Comparison of ENCODE assay signal across 9 mouse cellular contexts in genomic region chr3:154663976-154664581, GRCm38 (mm10). TPM values are rescaled to one million over a fixed set of nuclear protein-coding genes. Genes with fewer than 3 reads are reported as not detected.
DNase-seq lines count a peak whose midpoint lies in the region; ATAC-seq and TF ChIP-seq lines count a peak whose summit lies in the region.
"Had no signal": no experiment of that assay in that cellular context is flagged by ENCODE, and none has a peak within 500 bp of the region (broad histone marks: within the 10 kb centered on the region; RNA-seq: fewer than 3 reads in every experiment).

No protein-coding gene starts in this region.

- H3K4me1 ChIP-seq in lung, embryonic 14.5 days (ENCODE audit: insufficient read depth): no peaks in the 10 kb centered on the region
- H3K4me1 ChIP-seq in midbrain, embryonic 10.5 days: peaks cover 14% of the 10 kb centered on the region
- 0 out of 2 replicates have a peak, but pooled peaks cover 4% of the 10 kb centered on the region for H3K4me1 ChIP-seq in stomach, embryonic 15.5 days

- H3K9me3 ChIP-seq in lung, embryonic 14.5 days (ENCODE audit: low read depth, low read length): no peaks in the 10 kb centered on the region
- H3K9me3 ChIP-seq in midbrain, embryonic 10.5 days (replicated peaks): no peaks in the 10 kb centered on the region
- no peaks in the 10 kb centered on the region for H3K9me3 ChIP-seq in stomach, embryonic 15.5 days

- H3K27ac ChIP-seq in lung, embryonic 14.5 days (ENCODE audit: low read depth): no peak overlapping the region
- H3K27ac ChIP-seq in midbrain, embryonic 10.5 days (replicated peaks): peak overlapping the region; percentile 69
- no peak overlapping the region for H3K27ac ChIP-seq in stomach, embryonic 15.5 days
- H3K27ac ChIP-seq: liver, embryonic 14.5 days had no signal

- ATAC-seq in lung, embryonic 14.5 days (ENCODE audit: insufficient read depth): peak; percentile 79
- peak; percentile 70 for ATAC-seq in stomach, embryonic 15.5 days (ENCODE audit: insufficient read depth, low FRiP score, low read depth)

- H3K4me2 ChIP-seq in lung, embryonic 14.5 days: peak overlapping the region; percentile 53
- H3K4me2 ChIP-seq in stomach, embryonic 15.5 days: peak overlapping the region; percentile 55

- H3K4me3 ChIP-seq in lung, embryonic 14.5 days (ENCODE audit: low read depth, low read length): peak overlapping the region; percentile 22; the same call in 1 of the 2 replicates
- H3K4me3 ChIP-seq in midbrain, embryonic 10.5 days: peak overlapping the region; percentile 59
- peak overlapping the region; percentile 31 for H3K4me3 ChIP-seq in stomach, embryonic 15.5 days (replicated peaks)

- no peak overlapping the region for H3K9ac ChIP-seq in lung, embryonic 14.5 days
- no peak overlapping the region for H3K9ac ChIP-seq in stomach, embryonic 15.5 days
- H3K9ac ChIP-seq: liver, embryonic 14.5 days had no signal

- H3K36me3 ChIP-seq in lung, embryonic 14.5 days (ENCODE audit: insufficient read depth): no peaks in the 10 kb centered on the region
- H3K36me3 ChIP-seq in midbrain, embryonic 10.5 days: no peaks in the 10 kb centered on the region
- no peaks in the 10 kb centered on the region for H3K36me3 ChIP-seq in stomach, embryonic 15.5 days

- TF ChIP-seq CTCF in lung, embryonic 14.5 days (IDR thresholded peaks at IDR 0.05; ENCODE audit: low read depth): no peak

- DNase-seq in lung, embryonic 14.5 days: peak; percentile 34
- DNase-seq in lung, postnatal 14 days: no peak
- DNase-seq in embryo, embryonic 9.5 days (ENCODE audit: extremely low spot score): peak; percentile 44
- peak; percentile 10 to 11 for DNase-seq in heart, postnatal 36 days
- peak; percentile 72 for DNase-seq in layer of hippocampus, adult 8-10 months (ENCODE audit: low spot score in 2 of 2)
- DNase-seq in midbrain, embryonic 10.5 days (ENCODE audit: low spot score): peak; percentile 55
- DNase-seq in urinary bladder, postnatal 36 days (ENCODE audit: low spot score in 2 of 2): no peak

- peaks cover 35% of the 10 kb centered on the region for H3K27me3 ChIP-seq in lung, embryonic 14.5 days (ENCODE audit: insufficient read depth, low read length)
- H3K27me3 ChIP-seq in midbrain, embryonic 10.5 days (ENCODE audit: low read depth, poor library complexity, severe bottlenecking): peaks cover 37% of the 10 kb centered on the region
- H3K27me3 ChIP-seq in stomach, embryonic 15.5 days (replicated peaks): peaks cover 17% of the 10 kb centered on the region

- intact Hi-C loops in heart, postnatal 36 days (cut with DNase I): no loop called here

- WGBS in lung, embryonic 14.5 days: 2% methylated on average over 26 of the region's 27 CpGs
- 3% methylated on average over 25 of the region's 27 CpGs for WGBS in midbrain, embryonic 10.5 days
- WGBS in stomach, embryonic 15.5 days: 3% methylated on average over 24 of the region's 27 CpGs

RNA-seq across cellular contexts. Expression of gene Erich3, which starts 0.4 kb away (rescaled TPM):
- not detected in 2 replicates for polyA plus RNA-seq in lung, embryonic 14.5 days (2014; fragmentation: Nextera tagmentation; extraction: Ambion mirVana)
- under 1 TPM; 0.03 to 0.08 TPM for total RNA-seq in heart, postnatal 36 days (2021)
- total RNA-seq in layer of hippocampus, adult 8-10 months (2022): 1 to 10 TPM; 6.9 to 8.9 (median 7.9) TPM
- polyA plus RNA-seq in midbrain, embryonic 10.5 days (2016; fragmentation: Nextera tagmentation; extraction: Ambion mirVana): 0.58 and 0.76 TPM in 2 replicates
- 0.10 and 0.14 TPM in 2 replicates for polyA plus RNA-seq in stomach, embryonic 15.5 days (2015; fragmentation: Nextera tagmentation; extraction: Ambion mirVana)

Comparison
In these comparisons a context has a peak if more than half of its experiments do, and no peak if none do; other contexts are left out.
1. DNase-seq: peak in lung, embryonic 14.5 days (single experiment), embryo, embryonic 9.5 days (single experiment), heart, postnatal 36 days (2 of 2), layer of hippocampus, adult 8-10 months (2 of 2) and midbrain, embryonic 10.5 days (single experiment); none in lung, postnatal 14 days (single experiment) and urinary bladder, postnatal 36 days (0 of 2).
2. Peak in every context shown above with its lines, with median percentiles within 50 percentile points of each other: H3K4me3 ChIP-seq.